Mouse (Mus musculus) brown adipose tissue, adult 24 weeks (tissue): ENCODE data around the gene Asb10. TPM values are rescaled to one million over a fixed set of nuclear protein-coding genes. Genes with fewer than 3 reads are reported as not detected.

Source experiments
- H3K27ac ChIP-seq: fragments of 200-500 bp; replicated peaks from 2 replicates; pipeline ENCODE4 v1.5.1; 2012; ENCODE audit warnings: low read depth, mild to moderate bottlenecking, low read length
- H3K4me1 ChIP-seq: fragments of 200-500 bp; 2 replicates; pipeline ENCODE4 v1.6.1; 2012; ENCODE audit warnings: low read length, mixed read lengths; ENCODE audit not compliant: control insufficient read depth, insufficient read depth, insufficient read length
- H3K4me3 ChIP-seq: fragments of 200-500 bp; 2 replicates; pipeline ENCODE4 v1.5.1; 2012; ENCODE audit warnings: low read depth, mild to moderate bottlenecking, low read length, moderate library complexity; ENCODE audit not compliant: insufficient read depth
- polyA plus RNA-seq: library from polyadenylated mRNA; stranded (reverse); fragments of >200 nt; gene quantifications from 2 replicates; pipeline ENCODE4 v1.2.4, GENCODE M21; 2012; ENCODE audit not compliant: missing spikeins, insufficient read depth, insufficient read length

Gene Asb10
- polyA plus RNA-seq, 1 experiment = 0.59 TPM

DNA sequence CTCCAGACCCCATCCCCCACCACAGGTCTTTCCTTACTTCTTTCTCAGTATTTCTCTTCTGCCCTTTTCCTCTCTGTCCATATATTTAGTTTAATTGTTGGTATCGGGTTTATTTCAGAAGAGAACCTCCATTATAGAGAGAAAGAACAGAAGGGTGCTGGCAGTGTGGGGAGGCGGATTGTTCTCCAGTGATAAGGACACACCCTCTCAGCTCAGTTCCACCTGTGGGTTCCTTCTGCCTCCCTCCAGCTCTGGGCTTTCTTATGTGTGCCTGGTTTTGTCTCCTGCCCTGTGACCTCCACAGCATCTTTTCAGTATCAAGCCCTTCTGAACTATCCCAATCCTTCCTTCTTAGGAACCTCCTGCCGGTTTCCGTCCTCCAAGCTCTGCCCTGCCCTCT, 16.3 kb downstream of the Asb10 start:
- Histone ChIP-seq H3K27ac (no peak overlapping the region), H3K4me1 (no peaks in the 10 kb centered on the region)

GRCm38 (mm10) chr5:24523806-24524205, 17.0 kb downstream of the Asb10 start:
- Histone ChIP-seq H3K4me3 (no peak overlapping the region), H3K27ac (no peak overlapping the region)

More for the DNA sequence above, 16.3 kb downstream of the Asb10 start:
- H3K4me3 ChIP-seq = no peak overlapping the region

GRCm38 (mm10) chr5:24521366-24521765, 19.4 kb downstream of the Asb10 start:
- no peaks in the 10 kb centered on the region for H3K4me1 ChIP-seq
- no peak overlapping the region for H3K27ac ChIP-seq
- H3K4me3 ChIP-seq = no peak overlapping the region

More at GRCm38 (mm10) chr5:24523806-24524205, 17.0 kb downstream of the Asb10 start:
- no peaks in the 10 kb centered on the region for H3K4me1 ChIP-seq

DNA sequence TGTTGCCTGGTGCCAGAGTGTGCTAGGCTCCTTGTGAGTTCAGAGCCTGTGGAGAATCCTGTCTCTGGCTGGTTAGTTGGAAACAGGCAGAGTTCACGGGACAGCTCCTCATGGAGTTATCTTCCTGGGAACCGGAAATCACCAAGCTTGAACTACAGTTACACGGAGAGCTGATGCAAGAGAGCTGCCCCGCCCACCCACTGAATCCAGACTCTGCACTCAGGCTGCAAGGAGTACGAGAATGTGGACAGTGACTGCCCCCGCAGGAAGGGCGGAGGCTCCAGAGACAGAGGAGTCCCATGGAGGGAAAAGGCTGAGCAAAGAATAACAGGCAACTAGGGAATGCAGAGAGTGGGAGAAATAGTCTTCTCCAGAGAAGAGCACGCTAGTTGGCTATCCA, 28.5 kb downstream of the Asb10 start:
- Histone ChIP-seq H3K4me3 (no peak overlapping the region), H3K27ac (peak overlapping the region; percentile 36; the same call in 1 of the 2 replicates), H3K4me1 (no peaks in the 10 kb centered on the region)

DNA sequence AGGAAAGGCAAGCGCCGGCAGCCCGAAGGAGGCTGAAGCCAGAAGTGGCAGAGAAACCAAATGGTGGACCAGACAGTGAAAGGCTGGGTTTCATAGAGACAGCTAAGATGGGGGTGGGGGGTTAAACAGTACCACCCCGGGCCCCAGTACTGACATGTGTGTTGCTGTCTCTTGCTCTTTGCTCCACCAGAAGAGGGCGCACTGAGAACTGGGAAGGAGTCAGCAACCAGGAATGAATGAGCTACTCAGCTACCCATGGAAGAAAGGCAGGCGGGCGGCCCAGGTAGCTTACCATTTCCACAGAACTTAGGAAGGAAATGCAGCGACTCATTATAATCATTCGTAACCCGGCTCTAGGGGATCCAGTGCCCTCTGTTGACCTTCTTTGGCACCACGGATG, 30.1 kb downstream of the Asb10 start:
- Histone ChIP-seq H3K4me1 (no peaks in the 10 kb centered on the region), H3K27ac (no peak overlapping the region), H3K4me3 (no peak overlapping the region)

DNA sequence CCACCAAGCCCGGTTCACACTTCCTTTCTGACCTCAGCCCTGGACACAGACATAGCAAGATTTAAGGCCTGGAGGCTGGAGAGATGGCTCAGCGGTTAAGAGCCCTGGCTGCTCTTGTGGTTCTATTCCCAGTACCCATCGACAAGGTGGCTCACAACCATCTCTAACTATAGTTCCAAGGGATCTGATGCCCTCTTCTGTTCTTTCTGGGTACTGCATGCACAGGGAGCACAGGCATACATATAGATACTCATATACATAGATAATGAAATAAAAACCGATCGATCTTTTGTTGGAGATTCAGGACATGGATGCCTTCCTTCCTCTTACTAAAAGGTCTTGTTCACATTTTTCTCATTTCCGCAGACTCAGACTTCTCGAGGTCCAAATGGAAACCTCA, 32.4 kb downstream of the Asb10 start:
- no peak overlapping the region for H3K4me3 ChIP-seq
- H3K27ac ChIP-seq = no peak overlapping the region

DNA sequence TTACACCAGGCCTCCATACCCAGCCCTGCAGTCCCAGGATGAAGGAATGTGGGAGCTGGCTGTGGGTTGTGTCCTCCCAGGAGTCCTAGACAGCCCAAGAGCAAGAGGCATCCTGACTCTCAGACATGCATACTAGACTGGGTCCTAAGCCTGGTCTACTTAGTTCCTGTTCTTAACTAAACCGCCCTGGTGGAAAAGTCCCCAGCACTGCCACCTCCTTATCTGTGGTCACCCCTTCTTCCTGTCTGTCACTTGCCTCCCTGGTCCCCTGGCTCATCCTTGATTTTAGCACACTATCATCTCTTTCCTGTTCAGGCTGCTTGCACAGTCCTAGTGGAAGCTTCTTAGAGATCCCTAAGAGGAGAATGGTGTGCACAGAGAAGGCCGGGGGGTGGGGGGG, 35.3 kb downstream of the Asb10 start:
- H3K4me1 ChIP-seq = no peaks in the 10 kb centered on the region
- no peak overlapping the region for H3K27ac ChIP-seq
- no peak overlapping the region for H3K4me3 ChIP-seq

More for the DNA sequence above, 32.4 kb downstream of the Asb10 start:
- H3K4me1 ChIP-seq = no peaks in the 10 kb centered on the region

GRCm38 (mm10) chr5:24502786-24503185, 38.0 kb downstream of the Asb10 start:
- Histone ChIP-seq H3K4me1 (no peaks in the 10 kb centered on the region), H3K27ac (no peak overlapping the region), H3K4me3 (no peak overlapping the region)

DNA sequence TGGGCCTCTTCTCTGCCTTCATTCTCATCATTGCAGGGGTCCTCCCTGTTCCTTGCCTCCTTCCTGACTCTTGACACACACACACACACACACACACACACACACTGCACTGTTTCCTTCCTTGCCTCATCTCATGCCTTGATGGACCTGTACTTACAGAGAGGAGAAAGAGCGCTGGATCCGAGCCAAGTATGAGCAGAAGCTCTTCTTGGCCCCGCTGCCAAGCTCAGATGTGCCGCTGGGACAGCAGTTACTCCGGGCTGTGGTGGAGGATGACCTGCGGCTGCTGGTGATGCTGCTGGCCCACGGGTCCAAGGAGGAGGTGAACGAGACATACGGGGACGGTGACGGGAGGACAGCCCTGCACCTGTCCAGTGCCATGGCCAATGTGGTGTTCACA, 39.9 kb downstream of the Asb10 start:
- H3K27ac ChIP-seq = no peak overlapping the region
- H3K4me1 ChIP-seq = no peaks in the 10 kb centered on the region
- H3K4me3 ChIP-seq = no peak overlapping the region

DNA sequence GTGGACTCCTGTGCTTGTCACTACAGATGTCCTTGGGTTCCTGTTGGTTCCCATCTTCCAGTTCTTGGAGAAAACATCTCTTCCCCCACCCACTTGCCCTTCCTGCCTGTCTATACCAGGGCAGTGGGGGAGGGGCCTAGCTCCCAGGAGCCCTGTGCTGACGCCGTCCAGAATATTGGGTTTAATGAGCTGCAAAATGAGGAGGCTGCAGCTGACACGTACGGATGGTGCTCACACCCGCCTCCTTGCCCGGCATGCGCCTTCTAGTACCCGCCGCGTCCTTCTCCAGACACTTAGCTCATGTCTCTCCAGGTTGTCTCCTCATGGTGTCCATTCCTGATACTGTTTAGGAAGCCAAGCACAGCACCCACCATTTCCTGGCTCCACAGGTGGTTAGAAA, 41.7 kb downstream of the Asb10 start:
- H3K27ac ChIP-seq = no peak overlapping the region
- H3K4me1 ChIP-seq = no peaks in the 10 kb centered on the region
- no peak overlapping the region for H3K4me3 ChIP-seq

DNA sequence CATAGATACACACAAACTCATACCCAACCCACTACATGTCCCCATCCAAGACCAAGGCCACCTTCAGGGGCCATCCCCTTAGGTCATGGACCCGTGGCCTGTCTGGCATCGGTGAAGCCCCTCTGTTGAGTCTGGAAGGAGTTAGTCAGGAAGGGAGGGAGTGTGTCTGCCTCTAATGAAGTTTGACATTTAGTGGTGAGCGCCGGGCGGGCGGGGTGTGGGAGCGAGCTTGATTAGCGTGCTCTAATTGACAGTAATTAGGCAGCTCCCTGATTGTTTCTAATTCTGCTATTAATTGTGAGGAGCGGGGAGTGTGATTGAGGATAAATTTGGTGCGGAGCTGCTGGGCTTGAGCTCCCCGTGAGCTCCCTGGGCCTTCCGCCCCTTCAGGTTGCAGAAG, 43.3 kb downstream of the Asb10 start:
- Histone ChIP-seq H3K4me1 (no peaks in the 10 kb centered on the region), H3K4me3 (no peak overlapping the region), H3K27ac (no peak overlapping the region)

DNA sequence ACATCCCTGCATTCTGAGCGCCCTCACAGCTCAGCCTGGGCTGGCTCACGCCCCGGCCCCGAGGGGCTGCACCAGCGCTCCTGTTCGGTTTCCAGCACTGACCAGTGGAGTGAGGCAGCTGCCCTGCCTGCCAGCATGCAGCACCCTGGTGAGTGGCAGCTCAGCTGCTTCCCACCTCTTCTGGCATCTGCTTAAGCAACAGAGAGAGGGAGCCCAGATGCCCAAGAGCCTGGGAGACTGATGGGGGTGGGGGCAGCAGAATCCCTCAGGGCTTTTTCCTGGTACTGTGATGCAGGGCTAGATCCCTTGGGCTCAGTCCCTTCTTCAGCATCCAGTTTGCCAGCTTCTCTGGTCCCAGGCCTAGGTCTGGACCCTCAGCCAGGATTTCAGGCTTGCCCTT, 44.0 kb downstream of the Asb10 start:
- no peaks in the 10 kb centered on the region for H3K4me1 ChIP-seq
- no peak overlapping the region for H3K4me3 ChIP-seq
- no peak overlapping the region for H3K27ac ChIP-seq

DNA sequence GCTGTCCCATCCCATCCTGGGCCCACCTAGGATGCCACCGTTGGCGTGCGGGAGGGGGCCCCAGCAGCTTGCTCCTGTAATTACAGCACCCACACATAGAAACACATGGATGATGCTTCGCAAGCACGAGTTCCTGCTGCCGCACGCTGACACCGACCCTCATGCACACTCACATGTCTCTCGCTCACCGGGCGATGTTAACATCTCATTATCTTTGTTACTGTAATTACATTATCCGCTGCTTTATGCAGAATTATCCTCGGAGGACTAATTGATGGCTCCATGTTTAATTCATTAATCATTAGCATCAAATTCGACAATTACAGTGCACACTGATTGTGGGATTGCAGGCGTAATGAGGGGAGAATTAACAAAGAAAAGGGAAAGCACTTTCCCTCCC, 45.8 kb downstream of the Asb10 start:
- Histone ChIP-seq H3K4me1 (no peaks in the 10 kb centered on the region), H3K27ac (no peak overlapping the region)

GRCm38 (mm10) chr5:24492546-24493285, 48.1 kb downstream of the Asb10 start:
- no peaks in the 10 kb centered on the region for H3K4me1 ChIP-seq
- H3K27ac ChIP-seq = no peak overlapping the region
- H3K4me3 ChIP-seq = no peak overlapping the region

More for the DNA sequence above, 45.8 kb downstream of the Asb10 start:
- H3K4me3 ChIP-seq = no peak overlapping the region

DNA sequence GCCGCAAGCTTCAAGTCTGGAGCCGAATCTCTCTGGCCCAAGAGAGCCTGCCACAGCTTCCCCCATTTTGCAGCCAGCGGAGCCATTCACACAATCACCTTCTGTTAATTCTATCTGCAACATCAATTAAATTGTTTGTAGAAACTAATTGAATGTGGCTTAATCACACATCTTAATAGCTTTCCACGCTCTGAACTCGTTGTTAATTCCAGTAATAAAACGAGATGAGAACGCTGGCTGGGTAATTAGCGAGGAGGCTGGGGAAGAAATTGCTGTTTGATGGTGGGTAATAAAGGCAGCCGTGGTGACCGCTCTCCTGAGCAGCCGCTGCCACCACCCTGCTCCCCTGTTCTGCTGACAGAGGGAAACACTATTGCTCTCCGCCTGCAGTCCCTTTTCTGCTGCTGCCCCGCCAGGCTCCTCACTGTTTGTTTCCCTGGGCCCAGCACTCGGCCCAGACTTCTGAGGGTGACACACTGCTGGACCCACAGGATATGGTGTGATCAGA, 50.3 kb downstream of the Asb10 start:
- H3K4me1 ChIP-seq = no peaks in the 10 kb centered on the region
- no peak overlapping the region for H3K4me3 ChIP-seq
- no peak overlapping the region for H3K27ac ChIP-seq

- H3K4me1 ChIP-seq = no peaks in the 10 kb centered on the region
- H3K4me3 ChIP-seq = no peak overlapping the region
- no peak overlapping the region for H3K27ac ChIP-seq
These were observed 54.0 kb downstream of the Asb10 start for GRCm38 (mm10) chr5:24486738-24487137.
